Mouse (Mus musculus) ES-Bruce4 (cell line): ENCODE results near the gene Gli2. TPM values are rescaled to one million over a fixed set of nuclear protein-coding genes. Genes with fewer than 3 reads are reported as not detected.
A peak's percentile ranks its signal among the peaks of the same experiment; 100 is the strongest.

ENCODE experiments used
- H3K27ac ChIP-seq: 2 replicates; pipeline ENCODE4 v1.5.1; 2012; ENCODE audit warnings: low read length, inconsistent platforms; ENCODE audit not compliant: insufficient read depth
- H3K27me3 ChIP-seq: 2 replicates; pipeline ENCODE4 v1.6.1; 2012; ENCODE audit warnings: mild to moderate bottlenecking, low read length, inconsistent platforms; ENCODE audit not compliant: control insufficient read depth, poor library complexity, insufficient read depth, severe bottlenecking
- H3K36me3 ChIP-seq: 2 replicates; pipeline ENCODE4 v1.6.1; 2012; ENCODE audit warnings: inconsistent platforms, mild to moderate bottlenecking, low read length, moderate library complexity; ENCODE audit not compliant: control insufficient read depth, poor library complexity, insufficient read depth, severe bottlenecking
- H3K4me1 ChIP-seq: one replicate; pipeline ENCODE4 v1.8.1; 2011; ENCODE audit warnings: low read length; ENCODE audit not compliant: control insufficient read depth, insufficient read depth
- H3K4me3 ChIP-seq: 2 replicates; pipeline ENCODE4 v1.5.1; 2011; ENCODE audit warnings: low read depth, mild to moderate bottlenecking, low read length
- H3K9ac ChIP-seq: 2 replicates; pipeline ENCODE4 v1.6.1; 2012; ENCODE audit warnings: low read depth, mild to moderate bottlenecking, inconsistent platforms; ENCODE audit not compliant: poor library complexity, severe bottlenecking
- H3K9me3 ChIP-seq: replicated peaks from 2 replicates; pipeline ENCODE4 v1.6.1; 2012; ENCODE audit warnings: mild to moderate bottlenecking, low read length, inconsistent platforms; ENCODE audit not compliant: control insufficient read depth, poor library complexity, insufficient read depth, severe bottlenecking
- CTCF ChIP-seq: IDR thresholded peaks from one replicate; pipeline ENCODE4 v1.8.1; 2011; ENCODE audit warnings: low read depth, low read length
- EP300 ChIP-seq: IDR thresholded peaks from 2 replicates; pipeline ENCODE4 v1.6.1; 2011; ENCODE audit warnings: low read depth, low read length; ENCODE audit not compliant: insufficient read depth
- POLR2A ChIP-seq: IDR thresholded peaks from one replicate; pipeline ENCODE4 v1.8.1; 2011; ENCODE audit warnings: low read length; ENCODE audit not compliant: insufficient read depth
- polyA plus RNA-seq: library from polyadenylated mRNA; stranded (reverse); fragments of >200 nt; gene quantifications from 2 replicates; pipeline ENCODE4 v1.2.4, GENCODE M21; 2011; ENCODE audit warnings: low read depth; ENCODE audit not compliant: missing spikeins, insufficient read depth, insufficient read length

The Gli2 gene
- polyA plus RNA-seq, 1 experiment, result 10.9 TPM

DNA sequence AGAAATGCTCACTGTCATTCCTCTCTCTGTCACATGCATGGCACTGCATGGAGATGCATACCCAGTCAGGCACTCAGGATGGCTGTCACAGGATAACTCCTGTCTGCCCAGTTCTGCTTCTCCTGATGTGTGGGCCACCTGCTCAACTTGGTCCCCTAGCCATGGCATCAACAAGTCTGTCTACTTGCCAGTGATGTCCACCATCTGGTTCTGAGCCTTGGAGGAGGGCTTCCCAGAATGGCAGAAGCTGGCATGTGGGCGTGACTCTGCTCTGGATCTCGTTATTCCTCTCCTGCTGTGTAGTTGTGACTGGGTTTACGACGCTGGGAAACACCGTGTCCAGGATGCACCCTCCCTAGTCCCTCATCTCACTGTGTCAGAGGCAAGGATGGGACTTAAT, 189.4 kb downstream of the Gli2 start:
- H3K27me3 ChIP-seq, result no peaks in the 10 kb centered on the region
- no peak overlapping the region for H3K9ac ChIP-seq
- no peak overlapping the region for H3K27ac ChIP-seq
- no peaks in the 10 kb centered on the region for H3K9me3 ChIP-seq
- no peak overlapping the region for H3K4me3 ChIP-seq
- no peaks in the 10 kb centered on the region for H3K36me3 ChIP-seq
- no peaks in the 10 kb centered on the region for H3K4me1 ChIP-seq
- TF ChIP-seq CTCF, result no peak
- no peak for TF ChIP-seq EP300
- TF ChIP-seq POLR2A, result no peak

- Histone ChIP-seq H3K9me3 (no peaks in the 10 kb centered on the region), H3K36me3 (no peaks in the 10 kb centered on the region), H3K4me1 (no peaks in the 10 kb centered on the region), H3K4me3 (no peak overlapping the region), H3K9ac (no peak overlapping the region), H3K27ac (no peak overlapping the region), H3K27me3 (no peaks in the 10 kb centered on the region)
- TF ChIP-seq CTCF, result no peak
- TF ChIP-seq EP300, result no peak
- TF ChIP-seq POLR2A, result no peak
Measured at GRCm38 (mm10) chr1:118858101-118858500, 195.3 kb downstream of the Gli2 start.

DNA sequence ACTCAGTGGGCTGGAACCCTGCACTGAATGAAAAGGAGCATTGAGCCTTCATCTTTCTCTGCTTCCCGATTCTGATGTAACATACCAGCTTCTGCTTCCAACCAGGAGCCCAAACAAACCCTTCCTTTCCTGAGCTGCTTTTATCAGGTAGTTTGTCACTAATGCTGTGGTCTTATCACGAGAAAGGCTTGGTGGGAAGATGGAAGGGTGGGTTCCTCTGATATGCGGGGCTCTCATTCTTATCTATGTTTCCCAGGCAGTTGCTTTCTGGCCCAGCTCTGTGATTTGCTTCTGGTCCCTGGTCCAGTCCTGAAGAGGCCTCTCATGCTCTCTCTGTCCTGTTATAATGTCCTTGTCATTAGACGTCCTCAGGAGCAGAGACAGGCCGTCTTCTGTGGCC, 222.8 kb downstream of the Gli2 start:
- Histone ChIP-seq H3K36me3 (no peaks in the 10 kb centered on the region), H3K9ac (no peak overlapping the region), H3K4me3 (no peak overlapping the region), H3K27me3 (no peaks in the 10 kb centered on the region), H3K4me1 (no peaks in the 10 kb centered on the region), H3K9me3 (no peaks in the 10 kb centered on the region), H3K27ac (no peak overlapping the region)
- TF ChIP-seq POLR2A (no peak), CTCF (no peak), EP300 (no peak)

- no peaks in the 10 kb centered on the region for H3K36me3 ChIP-seq
- TF ChIP-seq POLR2A (no peak), EP300 (no peak), CTCF (no peak)
- H3K4me1 ChIP-seq, result no peaks in the 10 kb centered on the region
- no peak overlapping the region for H3K9ac ChIP-seq
- no peak overlapping the region for H3K4me3 ChIP-seq
- H3K27me3 ChIP-seq, result no peaks in the 10 kb centered on the region
- H3K9me3 ChIP-seq, result no peaks in the 10 kb centered on the region
- H3K27ac ChIP-seq, result no peak overlapping the region
Measured at GRCm38 (mm10) chr1:118826614-118827013, 226.8 kb downstream of the Gli2 start.

DNA sequence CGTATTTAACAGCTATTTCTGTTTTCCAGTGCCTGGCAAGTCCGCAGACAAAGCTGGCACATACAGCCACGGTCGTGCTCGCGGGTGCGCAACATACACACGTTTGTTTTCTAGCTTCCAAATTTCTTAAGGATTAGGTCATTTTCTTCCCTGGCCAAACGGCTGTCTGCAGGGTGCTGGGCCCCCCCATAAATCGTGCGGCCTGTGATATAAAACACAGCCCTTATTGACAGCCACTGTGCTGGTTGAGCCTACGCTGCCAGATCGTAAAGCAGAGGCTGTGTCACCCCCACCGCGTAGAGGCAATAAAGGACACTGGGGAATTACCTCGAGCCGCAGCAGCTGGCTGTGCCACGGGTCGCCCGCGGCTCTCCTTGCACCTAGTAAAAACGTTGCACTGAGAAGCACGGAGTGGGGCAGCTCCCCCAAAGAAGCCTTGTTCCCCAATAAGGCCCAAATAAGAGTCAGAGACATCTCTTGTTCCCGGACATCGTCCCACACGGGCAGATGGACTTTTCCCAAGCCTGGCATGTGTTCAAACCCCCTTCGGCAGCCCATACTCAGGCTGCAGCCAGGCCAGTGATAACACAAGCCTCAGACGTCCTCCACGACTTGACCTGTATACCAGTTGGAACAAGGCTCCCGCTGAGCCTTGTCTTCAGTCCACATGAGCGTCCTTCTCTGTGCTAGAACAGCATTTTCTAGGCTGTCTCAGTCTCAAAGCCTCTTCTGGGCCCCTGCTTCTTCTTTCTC, 227.8 kb downstream of the Gli2 start:
- TF ChIP-seq EP300, result no peak
- TF ChIP-seq CTCF, result no peak
- no peak for TF ChIP-seq POLR2A
- peak overlapping the region; percentile 4; the same call in 1 of the 2 replicates for H3K4me3 ChIP-seq
- H3K9ac ChIP-seq, result peak overlapping the region; percentile 16; the same call in 1 of the 2 replicates

GRCm38 (mm10) chr1:118825035-118825434, 228.4 kb downstream of the Gli2 start:
- TF ChIP-seq CTCF, result no peak
- TF ChIP-seq POLR2A, result no peak
- no peak for TF ChIP-seq EP300
- H3K4me1 ChIP-seq, result no peaks in the 10 kb centered on the region
- no peaks in the 10 kb centered on the region for H3K27me3 ChIP-seq
- H3K9me3 ChIP-seq, result no peaks in the 10 kb centered on the region
- H3K4me3 ChIP-seq, result no peak overlapping the region
- H3K27ac ChIP-seq, result no peak overlapping the region
- H3K36me3 ChIP-seq, result no peaks in the 10 kb centered on the region
- no peak overlapping the region for H3K9ac ChIP-seq

More for the DNA sequence above, 227.8 kb downstream of the Gli2 start:
- Histone ChIP-seq H3K9me3 (no peaks in the 10 kb centered on the region), H3K4me1 (no peaks in the 10 kb centered on the region), H3K36me3 (no peaks in the 10 kb centered on the region), H3K27ac (no peak overlapping the region), H3K27me3 (no peaks in the 10 kb centered on the region)
